Mouse (Mus musculus) hindlimb bud, embryonic 11.5 days (tissue): ENCODE results near the gene Myo9b.

Source experiments
- DNase-seq: peaks from one replicate; pipeline ENCODE4 v3.0.0-alpha.2; 2012; ENCODE audit warnings: low read depth, low spot score; ENCODE audit errors: extremely low spot score

The Myo9b gene

DNA sequence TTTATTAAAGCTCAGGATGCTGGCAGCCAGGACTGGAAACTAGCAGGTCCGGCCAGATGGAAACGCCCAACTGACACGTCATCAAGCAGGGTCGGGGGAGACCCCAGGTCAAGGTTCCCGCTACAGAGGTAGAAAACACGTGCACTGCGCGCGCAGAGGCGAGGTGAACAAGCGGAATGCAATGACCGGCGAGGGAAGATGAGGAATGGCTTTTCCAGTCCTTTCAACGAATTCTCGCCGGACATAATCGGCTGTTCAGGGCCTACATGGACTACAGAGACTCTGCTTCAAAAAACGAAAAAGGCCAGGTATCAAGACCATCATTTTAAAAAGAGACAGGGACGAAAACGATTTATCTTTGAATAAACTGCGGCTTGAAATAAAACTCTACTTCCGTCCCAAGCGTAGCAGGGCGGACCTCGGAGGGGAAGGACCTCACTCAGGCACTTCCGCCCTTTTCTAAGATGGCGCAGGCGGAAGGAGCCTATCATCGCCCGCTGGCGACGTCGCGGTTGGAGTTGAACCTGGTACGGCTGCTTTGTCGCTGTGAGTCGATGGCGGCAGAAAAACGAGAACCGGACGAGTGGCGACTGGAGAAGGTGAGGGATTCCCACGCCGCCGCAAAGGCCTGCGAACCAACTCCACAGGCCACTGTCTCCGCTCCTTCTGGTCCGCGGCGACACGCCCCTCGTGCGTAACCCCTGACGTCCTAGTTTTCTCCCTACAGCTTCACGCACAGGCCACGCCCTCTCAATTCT is 94.4 kb downstream of the Myo9b start, which contains the start of gene Use1:
Gene Use1, plus strand, starts transcription at position 78 of the 758 bp plus-strand sequence.
- peak; percentile 86 for DNase-seq

DNA sequence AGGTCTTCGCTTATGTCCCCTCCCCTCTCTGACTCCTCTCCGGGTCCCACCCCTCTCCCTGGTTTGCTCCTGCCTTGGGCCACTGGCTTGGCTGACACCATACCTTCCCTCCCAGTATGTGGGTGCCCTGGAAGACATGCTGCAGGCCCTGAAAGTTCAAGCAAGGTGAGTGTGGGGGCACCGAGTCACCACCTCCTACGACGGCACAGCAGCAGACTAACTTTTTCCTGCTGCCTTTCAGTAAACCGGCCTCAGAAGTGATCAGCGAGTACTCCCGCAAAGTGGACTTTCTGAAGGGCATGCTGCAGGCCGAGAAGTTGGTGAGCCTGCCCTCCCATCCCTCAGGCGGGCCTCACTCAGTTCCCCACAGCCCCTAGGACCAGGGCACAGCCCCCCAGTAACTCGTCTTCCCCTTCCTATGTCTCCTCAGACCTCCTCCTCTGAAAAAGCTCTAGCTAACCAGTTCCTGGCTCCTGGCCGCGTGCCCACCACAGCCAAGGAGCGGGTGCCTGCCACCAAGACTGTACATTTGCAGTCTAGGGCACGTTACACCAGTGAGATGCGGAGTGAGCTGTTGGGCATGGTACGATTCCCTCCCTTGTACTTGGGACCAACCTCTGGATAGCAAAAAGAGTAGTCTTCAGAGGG is 95.1 kb downstream of the Myo9b start:
- no peak for DNase-seq

DNA sequence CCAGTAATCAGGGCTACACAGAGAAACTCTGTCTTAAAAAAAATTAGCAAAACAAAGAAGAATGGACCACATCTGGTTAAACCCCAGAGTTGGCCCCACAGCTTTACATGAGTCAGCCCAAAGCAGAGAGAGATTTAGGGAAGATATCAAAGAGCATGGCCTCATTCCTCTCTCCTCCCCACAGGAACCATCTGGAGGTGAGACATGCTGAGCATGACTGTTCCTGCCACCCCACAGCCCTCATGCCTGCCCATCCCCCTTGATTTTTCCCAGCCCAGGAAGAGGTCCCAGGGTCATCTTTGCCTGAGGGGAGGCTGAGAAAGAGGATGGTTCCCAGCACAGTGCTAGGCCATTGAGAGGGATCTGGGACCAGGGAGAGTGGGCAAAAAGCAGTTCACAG is 95.9 kb downstream of the Myo9b start:
- DNase-seq, result no peak

DNA sequence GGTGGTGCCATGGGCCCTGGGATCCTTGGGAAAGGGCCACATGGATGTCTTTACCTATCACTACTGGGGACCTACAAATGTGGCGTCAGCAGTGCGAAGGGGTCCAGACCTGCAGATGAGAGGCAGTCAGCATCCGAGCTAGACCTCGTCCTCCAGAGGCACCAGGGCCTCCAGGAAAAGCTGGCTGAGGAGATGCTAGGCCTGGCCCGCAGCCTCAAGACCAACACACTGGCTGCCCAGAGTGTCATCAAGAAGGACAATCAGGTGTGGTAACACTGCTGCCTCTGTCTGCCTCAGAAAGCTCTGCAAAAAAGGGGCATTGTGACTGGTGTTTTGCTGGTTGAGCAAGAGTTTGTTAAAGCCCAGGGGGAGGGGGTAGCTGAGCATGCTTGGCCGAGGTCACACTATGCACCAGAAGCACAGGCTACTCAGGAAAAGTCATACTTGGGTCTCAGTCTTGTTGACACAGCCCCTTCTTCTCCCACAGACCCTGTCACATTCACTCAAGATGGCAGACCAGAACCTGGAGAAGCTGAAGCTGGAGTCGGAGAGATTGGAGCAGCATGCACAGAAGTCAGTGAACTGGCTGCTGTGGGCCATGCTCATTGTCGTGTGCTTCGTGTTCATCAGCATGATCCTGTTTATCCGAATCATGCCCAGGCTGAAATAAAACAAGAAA is 96.7 kb downstream of the Myo9b start:
- DNase-seq, result no peak

DNA sequence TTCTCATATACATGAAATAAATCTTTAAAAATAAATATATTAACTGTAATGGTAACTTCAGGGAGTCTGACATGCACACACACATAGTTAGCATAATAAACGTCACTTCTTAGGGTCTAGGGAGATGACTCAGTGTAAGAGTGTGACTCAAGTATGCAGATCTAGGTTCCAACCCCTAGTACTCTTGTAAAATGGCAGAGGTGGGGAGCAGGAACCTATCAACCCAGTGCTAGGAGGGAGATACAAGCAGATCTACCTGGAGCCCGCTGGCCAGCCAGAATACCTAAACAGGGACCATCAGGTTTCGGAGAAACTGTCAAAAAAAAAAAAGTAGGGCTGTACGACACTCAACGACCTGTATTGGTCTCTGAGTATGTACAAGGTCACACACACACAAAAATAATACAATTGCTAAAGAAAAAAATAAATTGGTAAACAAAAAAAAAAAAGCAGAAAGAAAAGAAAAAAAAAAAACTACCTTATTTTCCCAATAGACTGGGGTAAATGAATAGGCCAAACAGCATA is 98.3 kb downstream of the Myo9b start:
- DNase-seq, result no peak

DNA sequence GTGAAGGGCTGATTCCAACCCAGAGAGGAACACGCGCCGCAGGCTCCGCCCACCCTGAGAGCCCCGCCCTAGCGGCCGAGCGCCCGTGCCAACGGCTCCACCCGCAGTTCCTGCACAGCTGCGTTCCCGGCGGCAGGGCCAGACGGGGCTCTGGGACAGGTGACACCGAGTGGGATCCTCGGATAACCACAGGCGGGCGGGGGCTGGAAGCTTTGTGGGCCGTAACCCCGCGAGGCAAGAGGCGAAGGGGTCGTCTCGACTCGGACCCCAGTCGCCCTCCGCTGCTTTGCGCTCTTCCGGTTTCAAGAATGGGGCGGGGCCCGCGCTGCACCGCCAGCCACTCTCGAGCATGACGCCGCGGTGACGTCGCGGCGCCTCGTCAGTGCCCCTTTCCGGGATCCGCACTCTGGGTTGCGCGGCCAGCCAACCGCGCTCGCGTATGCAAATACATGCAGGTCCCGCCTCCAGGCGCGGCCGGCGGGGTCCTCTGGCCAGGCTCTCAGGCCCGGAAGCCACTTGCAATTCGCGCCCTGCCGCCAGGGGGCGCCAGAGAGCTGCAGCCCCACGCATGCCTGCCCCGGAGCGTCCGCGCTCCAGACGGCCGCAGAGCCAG is 98.8 kb downstream of the Myo9b start, which contains the start of gene Ocel1:
Gene Ocel1, plus strand, starts transcription at position 63 of the 613 bp plus-strand sequence.
- peak; percentile 96 for DNase-seq

DNA sequence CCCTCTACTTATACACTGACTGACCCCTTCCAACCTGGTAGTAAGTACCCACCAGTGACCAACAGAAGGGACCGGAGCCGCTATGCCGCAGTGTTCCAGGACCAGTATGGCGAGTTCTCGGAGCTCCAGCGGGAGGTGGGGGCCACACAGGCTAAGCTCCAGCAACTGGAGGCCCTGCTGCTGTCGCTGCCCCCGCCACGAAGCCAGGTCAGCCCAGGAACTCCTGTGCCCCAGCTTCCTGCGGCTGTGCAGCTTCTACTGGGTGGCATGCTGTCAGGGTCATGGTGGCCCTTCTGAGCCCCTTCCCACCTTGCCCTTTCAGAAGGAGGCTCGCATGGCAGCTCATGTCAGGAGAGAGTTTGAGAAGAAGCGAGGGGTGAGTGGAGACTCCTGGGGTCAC is 99.9 kb downstream of the Myo9b start:
- no peak for DNase-seq

DNA sequence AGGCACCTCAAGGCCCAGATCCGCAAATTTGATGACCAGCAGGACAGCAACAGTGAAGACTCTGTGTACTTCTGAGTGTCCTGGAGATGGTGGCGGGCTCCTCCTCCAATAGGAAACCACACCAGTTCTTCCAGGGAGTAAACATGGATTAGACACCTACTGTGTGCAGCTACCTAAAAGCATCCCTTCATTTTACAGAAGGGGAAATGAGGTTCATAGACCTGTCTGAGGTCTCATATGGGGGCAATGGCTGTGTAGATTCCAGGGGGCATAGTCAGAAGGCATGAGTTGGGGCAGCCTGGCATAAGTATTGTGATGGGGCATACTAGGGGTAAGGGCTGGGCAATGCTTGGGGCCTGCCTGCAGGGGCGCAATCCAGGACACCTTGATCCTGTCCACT is 100.5 kb downstream of the Myo9b start:
- no peak for DNase-seq

DNA sequence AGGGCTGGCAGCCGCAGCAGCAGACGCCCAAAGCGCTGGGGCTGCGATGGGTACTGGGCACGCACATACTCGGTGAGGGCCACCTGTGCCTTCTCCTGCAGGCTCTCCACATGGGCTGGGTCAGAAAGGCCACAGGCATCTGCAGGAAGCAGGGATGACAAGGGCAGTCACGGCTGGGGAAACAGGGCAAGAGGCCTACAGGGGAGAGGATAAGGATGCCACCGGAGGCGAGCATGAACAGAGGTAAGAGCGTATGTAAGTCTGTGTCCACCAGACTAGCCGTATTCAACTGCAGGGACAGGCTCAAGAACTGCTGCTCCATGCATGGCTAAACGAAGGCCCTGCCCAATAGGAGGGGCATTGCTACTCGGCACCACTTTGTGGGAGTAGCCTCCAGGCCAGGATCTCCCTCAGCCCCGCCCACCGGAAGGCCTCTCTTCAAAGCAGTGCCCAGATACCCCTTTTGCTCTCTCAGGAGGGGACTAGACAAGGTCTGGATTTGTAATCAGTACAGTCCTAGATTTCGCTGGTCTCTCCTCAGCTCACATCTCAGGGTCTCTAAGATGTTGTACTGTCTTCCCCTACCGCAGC is 102.2 kb downstream of the Myo9b start:
- no peak for DNase-seq

DNA sequence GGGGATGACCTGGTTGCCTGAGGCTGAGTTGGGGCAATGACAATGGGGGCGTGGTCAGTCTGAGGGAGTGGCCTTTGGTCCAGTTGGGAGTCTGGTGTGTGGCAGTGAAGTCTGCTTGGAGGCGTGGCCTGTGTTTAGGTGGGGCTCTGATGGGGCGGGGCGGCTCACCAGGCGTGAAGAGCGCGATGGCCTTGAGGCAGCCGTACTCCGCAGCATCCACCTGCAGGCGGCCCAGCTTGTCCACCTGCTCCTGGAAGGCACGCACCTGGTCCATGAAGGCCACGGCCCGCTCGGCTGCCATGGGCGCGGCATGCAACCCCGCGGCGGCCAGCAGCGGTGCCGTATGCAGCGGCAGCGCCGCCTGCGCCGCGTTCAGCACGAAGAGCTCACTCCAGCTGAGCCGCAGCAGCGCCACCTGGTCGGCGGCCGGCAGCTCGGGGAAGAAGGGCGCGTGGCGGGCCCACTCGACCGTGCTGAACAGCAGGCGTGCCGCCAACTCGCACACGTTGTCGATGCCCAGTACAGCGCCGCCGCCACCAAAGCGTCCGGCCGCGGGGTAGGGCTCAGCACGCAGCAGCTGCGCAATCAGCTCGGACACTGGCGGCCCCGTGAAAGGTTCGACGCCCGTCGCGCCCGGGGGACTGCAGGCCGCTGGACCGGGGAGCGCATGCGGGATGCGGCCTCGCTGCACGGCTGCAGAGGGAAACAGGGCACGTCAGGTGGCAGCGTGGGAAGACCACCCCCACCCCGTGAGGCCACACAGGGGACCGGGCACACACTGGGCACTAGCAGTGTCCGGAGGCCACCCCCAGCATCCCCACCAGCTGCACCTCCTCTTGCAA is 103.3 kb downstream of the Myo9b start:
- no peak for DNase-seq

DNA sequence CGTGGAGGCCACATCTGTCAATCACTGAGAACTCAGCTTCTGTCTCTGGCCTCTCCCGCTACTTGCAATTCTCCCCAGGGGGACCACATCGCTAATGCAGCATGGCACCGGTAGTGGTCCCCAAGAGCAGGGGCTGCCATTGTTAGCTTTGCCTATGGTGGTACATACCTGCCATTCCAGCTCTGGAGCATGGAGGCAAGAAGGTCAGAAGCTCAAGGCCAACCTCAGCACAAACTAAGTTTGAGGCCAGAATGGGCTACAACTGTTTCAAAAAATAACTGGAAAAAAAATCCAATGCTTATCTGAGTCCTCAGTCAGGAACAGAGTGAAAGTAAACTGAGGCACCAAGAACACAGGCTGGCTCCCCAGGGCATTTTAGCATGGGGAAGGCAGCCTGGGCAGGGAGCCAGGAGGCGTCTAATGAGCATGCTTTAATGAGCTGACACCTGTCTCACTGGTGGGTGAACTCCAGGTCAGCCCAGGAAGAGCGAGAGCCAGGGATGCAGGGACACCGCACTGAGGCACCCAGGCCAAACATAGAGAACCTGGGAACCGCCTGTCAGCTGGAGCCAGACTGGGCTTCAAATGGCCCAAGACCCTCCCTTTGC is 104.0 kb downstream of the Myo9b start:
- DNase-seq, result no peak

DNA sequence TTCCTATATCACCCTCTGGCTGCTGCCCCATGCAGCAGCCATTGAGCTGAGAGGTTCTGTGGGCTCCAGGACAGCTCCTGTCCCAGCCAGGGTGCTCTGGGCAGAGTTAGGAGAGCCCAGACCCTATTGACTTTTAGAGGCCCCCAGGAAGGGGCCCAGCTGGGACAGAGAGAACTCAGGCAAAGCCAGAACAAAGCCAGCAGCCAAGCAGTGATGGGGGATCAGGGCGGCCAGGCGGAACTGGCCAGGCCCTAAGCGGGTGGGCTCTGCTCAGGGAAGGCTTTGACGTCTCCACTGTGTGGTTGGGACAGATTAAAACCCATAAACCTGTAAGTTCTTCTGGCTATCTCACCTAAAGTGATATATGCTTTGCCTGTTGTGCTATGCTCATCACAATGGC is 106.5 kb downstream of the Myo9b start:
- no peak for DNase-seq

DNA sequence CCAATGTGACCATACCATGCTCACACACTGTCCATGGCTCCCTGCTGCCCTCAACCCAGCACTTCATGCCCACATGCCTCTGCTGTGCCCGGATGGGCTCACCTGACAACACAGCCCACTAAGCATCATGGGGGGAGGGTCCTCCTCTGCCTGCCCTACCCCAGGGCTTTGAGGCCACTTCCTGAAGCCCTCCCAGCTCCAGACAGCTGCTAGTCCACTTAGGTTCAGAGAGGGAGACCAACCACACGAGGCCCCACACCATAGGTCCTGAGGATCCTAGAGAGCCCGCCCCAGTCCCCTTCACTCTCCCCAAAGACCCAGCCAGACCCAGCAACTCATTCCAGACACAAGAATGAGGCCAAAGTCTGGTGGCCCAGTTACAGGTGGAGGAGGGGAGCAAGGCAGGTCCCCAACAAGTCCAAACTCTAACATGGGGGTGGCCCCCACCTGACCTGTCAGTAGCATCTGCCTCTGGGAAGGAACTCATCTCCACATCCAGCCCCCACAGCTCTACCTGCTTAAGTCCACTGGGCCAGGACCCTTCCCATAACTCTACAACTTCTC is 107.1 kb downstream of the Myo9b start:
- no peak for DNase-seq

DNA sequence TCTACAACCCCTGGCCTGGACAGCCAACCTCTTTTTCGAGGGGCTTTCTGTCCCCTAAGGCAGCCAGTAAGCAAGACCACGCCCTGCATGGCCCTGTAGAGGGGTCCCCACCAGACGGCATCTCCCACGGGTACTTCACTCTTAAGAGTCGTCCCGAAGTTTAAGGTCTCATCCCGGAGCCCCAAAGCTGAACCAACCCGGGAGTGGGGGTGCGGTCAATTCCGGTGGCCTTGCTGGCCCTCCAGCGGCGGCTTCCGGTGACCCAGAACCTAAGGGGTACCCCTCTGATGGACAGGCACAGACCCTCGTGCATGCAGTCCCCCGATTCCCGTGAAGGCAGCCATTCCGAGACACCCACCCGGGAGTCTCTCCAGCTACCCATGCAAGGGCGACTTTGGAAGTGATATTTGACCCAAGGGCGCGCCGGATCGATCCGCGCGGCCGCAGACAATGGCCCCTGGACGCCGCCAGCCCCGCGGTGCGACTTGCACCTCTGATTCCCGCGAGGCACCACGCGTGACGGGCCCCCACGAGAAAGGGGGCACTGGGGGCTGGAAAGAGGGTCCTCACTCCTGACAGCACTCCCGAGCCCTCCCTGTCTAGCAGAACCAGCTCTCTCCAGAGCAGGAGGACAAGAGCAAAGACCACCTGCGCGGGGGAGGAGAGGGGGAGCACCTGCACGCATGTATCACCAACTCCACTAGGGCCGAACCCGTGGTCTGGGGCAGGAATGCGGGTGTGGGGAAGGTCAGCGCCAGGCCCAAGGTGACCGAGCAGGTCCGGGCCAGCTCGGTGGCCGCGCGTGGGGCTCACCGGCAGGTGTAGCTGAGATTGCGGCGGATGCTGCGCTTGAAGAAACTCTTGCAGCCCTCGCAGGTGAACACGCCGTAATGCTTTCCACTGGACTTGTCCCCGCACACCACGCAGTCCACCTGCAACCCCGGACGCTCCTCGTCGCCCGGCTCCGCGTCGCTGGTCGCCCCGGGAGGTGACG is 108.0 kb downstream of the Myo9b start:
- DNase-seq, result no peak

DNA sequence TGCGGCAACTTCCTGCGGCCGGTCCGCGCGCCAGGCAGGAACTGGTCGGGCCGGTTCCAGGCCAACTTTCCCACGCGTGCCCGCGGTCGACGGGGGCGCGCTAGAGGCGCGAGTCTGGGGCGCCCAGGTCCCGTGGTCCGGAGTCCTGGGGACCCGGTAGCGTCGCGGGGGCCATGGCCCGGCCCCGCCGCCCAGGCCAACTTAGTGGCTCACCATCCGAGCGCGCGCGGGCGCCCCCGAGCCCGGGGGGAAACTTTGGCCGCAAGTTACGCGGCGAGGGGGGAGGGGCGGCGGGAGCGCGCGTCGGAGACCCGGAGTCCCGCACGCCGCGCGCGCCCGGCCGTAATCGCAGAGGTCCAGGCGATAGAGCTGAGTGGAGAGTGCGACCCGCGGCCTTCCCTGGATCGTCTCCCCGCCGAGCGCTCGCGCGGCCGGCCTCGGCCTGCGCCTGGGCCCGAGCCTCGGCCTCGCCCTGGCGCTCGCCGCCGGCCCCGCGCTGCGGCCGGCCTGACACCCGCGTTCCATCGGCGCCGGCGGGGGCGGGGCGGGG is 109.0 kb downstream of the Myo9b start, which contains the start of gene Nr2f6:
Gene Nr2f6, minus strand, starts transcription at position 540 of the 550 bp plus-strand sequence.
- DNase-seq, result no peak

DNA sequence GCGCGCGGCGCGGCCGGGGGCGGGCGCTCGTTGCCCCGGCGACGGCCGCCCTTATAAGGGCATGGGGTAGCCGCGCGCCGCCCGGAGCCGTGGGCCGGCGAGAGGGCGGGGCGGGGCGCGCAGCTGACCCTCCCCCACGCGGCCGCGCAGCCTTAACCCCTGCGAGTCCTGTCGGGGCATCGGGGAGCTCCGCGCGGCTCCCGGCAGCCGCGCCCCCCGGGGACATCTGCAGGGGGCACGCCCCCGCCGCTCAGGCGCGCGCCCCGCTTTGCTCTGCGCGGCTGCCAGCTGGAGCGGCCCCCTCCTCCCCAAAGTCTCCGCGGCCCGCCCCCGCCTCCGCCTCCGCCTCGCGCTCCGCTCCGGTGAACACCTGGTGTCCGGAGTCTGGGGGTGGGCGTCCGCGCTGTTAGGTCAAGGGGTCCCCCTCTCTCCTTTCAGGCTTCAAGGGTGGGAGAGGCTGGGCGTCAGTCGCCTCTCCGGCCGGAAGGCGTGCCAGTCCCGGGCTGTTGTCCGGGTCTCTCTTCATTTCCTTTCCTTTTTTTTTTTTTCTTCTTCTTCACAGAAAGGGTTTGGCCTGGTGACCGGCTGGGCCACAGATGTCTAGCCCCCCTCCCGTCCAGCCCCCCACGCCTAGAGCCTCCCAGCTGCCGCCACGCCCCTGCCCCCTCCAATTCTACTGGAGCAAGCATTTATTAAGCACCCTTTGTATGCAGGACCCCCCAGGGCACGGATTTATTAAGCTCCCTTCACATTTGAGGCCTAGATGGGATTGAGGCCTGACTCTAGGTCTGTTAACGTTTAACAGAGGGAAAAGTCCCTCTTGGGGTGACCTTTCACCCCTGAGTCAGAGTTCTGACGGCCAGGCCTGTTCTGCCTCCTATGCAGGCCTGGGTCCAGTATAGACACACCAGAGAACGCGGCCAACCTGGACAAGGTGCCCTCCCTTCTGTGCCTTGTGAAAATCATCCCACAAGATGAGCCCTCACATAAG is 109.8 kb downstream of the Myo9b start:
- DNase-seq, result no peak
